ENCODE assay signal across 14 mouse cellular contexts in the genomic region with DNA sequence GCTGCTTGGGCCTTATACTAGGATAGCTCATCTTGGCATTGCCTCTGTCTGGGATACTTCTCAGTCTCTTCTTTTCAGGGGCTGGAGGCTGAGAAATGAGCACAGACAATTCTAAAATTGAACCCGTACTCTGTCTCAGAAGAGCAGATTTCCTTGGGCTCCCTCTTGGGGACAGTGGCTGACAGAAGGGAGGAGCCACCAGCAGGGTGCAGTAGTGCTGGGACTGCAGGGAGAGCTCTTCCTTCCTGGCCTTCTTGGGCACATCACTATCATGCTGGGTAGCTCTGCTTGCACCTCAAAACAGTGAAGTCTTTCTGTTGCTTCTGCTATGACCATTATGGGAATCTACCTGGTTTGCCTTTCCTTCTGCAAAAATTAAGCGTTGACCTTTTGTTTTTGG. TPM values are rescaled to one million over a fixed set of nuclear protein-coding genes. Genes with fewer than 3 reads are reported as not detected.
A peak's percentile ranks its signal among the peaks of the same experiment; 100 is the strongest.
DNase-seq lines count a peak whose midpoint lies in the region; ATAC-seq and TF ChIP-seq lines count a peak whose summit lies in the region.
"Had no signal": no experiment of that assay in that cellular context is flagged by ENCODE, and none has a peak within 500 bp of the region (broad histone marks: within the 10 kb centered on the region; RNA-seq: fewer than 3 reads in every experiment).

No protein-coding gene starts in this region.

- H3K27ac ChIP-seq in forebrain, embryonic 10.5 days, result 0 out of 2 replicates have a peak overlapping the region, but pooled peaks have one; percentile 20
- H3K27ac ChIP-seq in forebrain, embryonic 13.5 days, result no peak overlapping the region
- no peak overlapping the region for H3K27ac ChIP-seq in layer of hippocampus, adult 2 months
- H3K27ac ChIP-seq in midbrain, embryonic 15.5 days, result peak overlapping the region; percentile 71
- H3K27ac ChIP-seq in cerebellum, adult 2 months (ENCODE audit: insufficient read depth, low read length), result no peak overlapping the region
- H3K27ac ChIP-seq: forebrain, embryonic 15.5 days; limb, embryonic 15.5 days had no signal

- H3K4me2 ChIP-seq in forebrain, embryonic 13.5 days, result no peak overlapping the region
- H3K4me2 ChIP-seq in midbrain, embryonic 15.5 days, result no peak overlapping the region
- H3K4me2 ChIP-seq: forebrain, embryonic 15.5 days; heart, embryonic 11.5 days; limb, embryonic 15.5 days had no signal

- no peak for TF ChIP-seq POLR2A in cerebellum, adult 2 months (IDR thresholded peaks at IDR 0.05; ENCODE audit: borderline replicate concordance, insufficient read depth, low read length)

- no peak for ATAC-seq in forebrain, embryonic 13.5 days
- no peak for ATAC-seq in midbrain, embryonic 15.5 days (replicated peaks)
- ATAC-seq: forebrain, embryonic 15.5 days had no signal

- DNase-seq in forebrain, embryonic 10.5 days (ENCODE audit: extremely low spot score, low spot score), result no peak
- no peak for DNase-seq in layer of hippocampus, adult 2 months (ENCODE audit: low spot score in 2 of 2)
- no peak for DNase-seq in layer of hippocampus, adult 9-11 months
- peak; percentile 42 for DNase-seq in brain, adult 2 months (ENCODE audit: low read depth, low spot score)
- DNase-seq in cerebellum, adult 2 months, result no peak
- no peak for DNase-seq in right cerebral cortex, postnatal 25 days
- DNase-seq: B cell, adult 2 months; kidney, adult 8-10 months; layer of hippocampus, postnatal 36 days had no signal

- H3K4me1 ChIP-seq in forebrain, embryonic 10.5 days, result peaks cover 35% of the 10 kb centered on the region
- H3K4me1 ChIP-seq in forebrain, embryonic 13.5 days, result peaks cover 10% of the 10 kb centered on the region
- H3K4me1 ChIP-seq in midbrain, embryonic 15.5 days, result peaks cover 20% of the 10 kb centered on the region
- H3K4me1 ChIP-seq in cerebellum, adult 2 months (ENCODE audit: control insufficient read depth, insufficient read depth, low read length), result no peaks in the 10 kb centered on the region; the same call in 1 of the 2 replicates

- no peaks in the 10 kb centered on the region for H3K9me3 ChIP-seq in forebrain, embryonic 10.5 days
- no peaks in the 10 kb centered on the region for H3K9me3 ChIP-seq in forebrain, embryonic 13.5 days (replicated peaks)
- H3K9me3 ChIP-seq in midbrain, embryonic 15.5 days, result no peaks in the 10 kb centered on the region
- H3K9me3 ChIP-seq: forebrain, embryonic 15.5 days; limb, embryonic 15.5 days had no signal

- H3K4me3 ChIP-seq in forebrain, embryonic 10.5 days, result no peak overlapping the region
- H3K4me3 ChIP-seq in forebrain, embryonic 13.5 days, result no peak overlapping the region
- H3K4me3 ChIP-seq in layer of hippocampus, adult 2 months, result no peak overlapping the region
- H3K4me3 ChIP-seq in midbrain, embryonic 15.5 days, result no peak overlapping the region
- H3K4me3 ChIP-seq in cerebellum, adult 2 months (replicated peaks; ENCODE audit: insufficient read depth, low read depth, low read length), result no peak overlapping the region
- H3K4me3 ChIP-seq: forebrain, embryonic 15.5 days; limb, embryonic 15.5 days had no signal

- no peak overlapping the region for H3K9ac ChIP-seq in forebrain, embryonic 13.5 days
- H3K9ac ChIP-seq in midbrain, embryonic 15.5 days, result no peak overlapping the region
- H3K9ac ChIP-seq: forebrain, embryonic 15.5 days; limb, embryonic 15.5 days had no signal

- TF ChIP-seq CTCF in layer of hippocampus, adult 2 months (conservative IDR thresholded peaks at IDR 0.05), result peak; percentile 62
- TF ChIP-seq CTCF in cerebellum, adult 2 months (IDR thresholded peaks at IDR 0.05; ENCODE audit: borderline replicate concordance, insufficient read depth, low read depth, low read length), result no peak

- 25% methylated on average over 2 of the region's 2 CpGs for WGBS in forebrain, embryonic 10.5 days
- 38% methylated on average over 2 of the region's 2 CpGs for WGBS in forebrain, embryonic 13.5 days
- WGBS in midbrain, embryonic 15.5 days, result 28% methylated on average over 2 of the region's 2 CpGs
- WGBS in cerebellum, adult 2 months, result 36% methylated on average over 2 of the region's 2 CpGs

- H3K27me3 ChIP-seq in forebrain, embryonic 10.5 days (ENCODE audit: poor library complexity, severe bottlenecking), result peaks cover 35% of the 10 kb centered on the region
- H3K27me3 ChIP-seq in forebrain, embryonic 13.5 days, result no peaks in the 10 kb centered on the region
- no peaks in the 10 kb centered on the region for H3K27me3 ChIP-seq in midbrain, embryonic 15.5 days (replicated peaks)
- no peaks in the 10 kb centered on the region for H3K27me3 ChIP-seq in cerebellum, adult 2 months (ENCODE audit: control insufficient read depth, insufficient read depth, low read length)
- H3K27me3 ChIP-seq: forebrain, embryonic 15.5 days had no signal

- no peaks in the 10 kb centered on the region for H3K36me3 ChIP-seq in forebrain, embryonic 10.5 days (replicated peaks)
- H3K36me3 ChIP-seq in forebrain, embryonic 13.5 days (ENCODE audit: poor library complexity, severe bottlenecking), result no peaks in the 10 kb centered on the region
- no peaks in the 10 kb centered on the region for H3K36me3 ChIP-seq in midbrain, embryonic 15.5 days (replicated peaks)
- H3K36me3 ChIP-seq: forebrain, embryonic 15.5 days; limb, embryonic 15.5 days had no signal

RNA-seq across cellular contexts. Expression of a gene that starts 5.4 kb away (rescaled TPM):
- 21.1 and 21.8 TPM in 2 replicates for polyA plus RNA-seq in forebrain, embryonic 10.5 days (2016; fragmentation: Nextera tagmentation; extraction: Ambion mirVana)
- 14.7 and 14.8 TPM in 2 replicates for polyA plus RNA-seq in forebrain, embryonic 13.5 days (2015; fragmentation: Nextera tagmentation; extraction: Ambion mirVana)
- total RNA-seq in layer of hippocampus, adult 2 months (2021), result 10 to 100 TPM; 14.4 to 15.8 TPM
- 11.8 and 12.6 TPM in 2 replicates for polyA plus RNA-seq in midbrain, embryonic 15.5 days (2015; fragmentation: Nextera tagmentation; extraction: Ambion mirVana)
- 13.8 and 15.9 TPM in 2 replicates for polyA plus RNA-seq in cerebellum, adult 2 months (2012; rRNA removed)

RNA-seq across cellular contexts. Expression of a gene that starts 32.6 kb away (rescaled TPM):
- 0.29 and 0.63 TPM in 2 replicates for polyA plus RNA-seq in forebrain, embryonic 10.5 days (2016; fragmentation: Nextera tagmentation; extraction: Ambion mirVana)
- 1.1 TPM in 2 replicates for polyA plus RNA-seq in forebrain, embryonic 13.5 days (2015; fragmentation: Nextera tagmentation; extraction: Ambion mirVana)
- 1 to 10 TPM; 2.7 to 3.2 TPM for total RNA-seq in layer of hippocampus, adult 2 months (2021)
- 1.8 and 2.1 TPM in 2 replicates for polyA plus RNA-seq in midbrain, embryonic 15.5 days (2015; fragmentation: Nextera tagmentation; extraction: Ambion mirVana)
- 2.4 and 3.1 TPM in 2 replicates for polyA plus RNA-seq in cerebellum, adult 2 months (2012; rRNA removed)

Comparison
In these comparisons a context has a peak if more than half of its experiments do, and no peak if none do; other contexts are left out.
1. H3K27ac ChIP-seq: peak in forebrain, embryonic 10.5 days (single experiment) and midbrain, embryonic 15.5 days (single experiment); none in forebrain, embryonic 13.5 days (single experiment), layer of hippocampus, adult 2 months (single experiment) and cerebellum, adult 2 months (single experiment).